Mouse (Mus musculus) cortical plate, adult 2 months (tissue): ENCODE data around the gene Exoc3l.

Source experiments
- CTCF ChIP-seq: fragments of 200-500 bp; IDR thresholded peaks from 2 replicates; pipeline ENCODE4 v1.5.1; 2011; ENCODE audit warnings: mild to moderate bottlenecking, control low read depth, low read length; ENCODE audit not compliant: insufficient read depth; ENCODE audit errors: extremely low read depth
- POLR2A ChIP-seq: fragments of 200-500 bp; IDR thresholded peaks from 2 replicates; pipeline ENCODE4 v1.6.1; 2011; ENCODE audit warnings: mild to moderate bottlenecking, low read length, control low read depth; ENCODE audit not compliant: insufficient read depth; ENCODE audit errors: extremely low read depth

DNA sequence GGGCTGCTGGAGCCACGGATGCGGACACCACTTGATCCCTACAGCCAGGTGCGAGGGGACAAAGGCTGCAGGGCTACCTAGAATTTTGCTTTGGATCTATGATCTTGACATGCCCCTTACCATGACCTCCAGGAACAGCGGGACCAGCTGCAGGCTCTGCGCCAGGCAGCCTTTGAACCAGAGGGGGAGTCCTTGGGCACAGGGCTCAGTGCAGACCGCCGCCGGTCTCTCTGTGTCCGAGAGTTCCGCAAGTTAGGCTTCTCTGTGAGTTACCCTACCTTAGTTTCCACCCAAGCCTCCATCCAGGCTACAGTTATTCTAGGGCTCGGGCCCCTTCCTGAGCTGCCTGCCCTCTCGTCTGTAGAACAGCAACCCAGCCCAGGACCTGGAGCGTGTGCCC lies 11.8 kb upstream of the Exoc3l start:
- no peak for TF ChIP-seq POLR2A
- no peak for TF ChIP-seq CTCF
